Mouse (Mus musculus): ENCODE measurements around the gene Nr2c1. TPM values are rescaled to one million over a fixed set of nuclear protein-coding genes. Genes with fewer than 3 reads are reported as not detected.
A peak's percentile ranks its signal among the peaks of the same experiment; 100 is the strongest.

Nr2c1 gene
- polyA plus RNA-seq, 1 experiment from 2014 or later, result 9.9 TPM

DNA sequence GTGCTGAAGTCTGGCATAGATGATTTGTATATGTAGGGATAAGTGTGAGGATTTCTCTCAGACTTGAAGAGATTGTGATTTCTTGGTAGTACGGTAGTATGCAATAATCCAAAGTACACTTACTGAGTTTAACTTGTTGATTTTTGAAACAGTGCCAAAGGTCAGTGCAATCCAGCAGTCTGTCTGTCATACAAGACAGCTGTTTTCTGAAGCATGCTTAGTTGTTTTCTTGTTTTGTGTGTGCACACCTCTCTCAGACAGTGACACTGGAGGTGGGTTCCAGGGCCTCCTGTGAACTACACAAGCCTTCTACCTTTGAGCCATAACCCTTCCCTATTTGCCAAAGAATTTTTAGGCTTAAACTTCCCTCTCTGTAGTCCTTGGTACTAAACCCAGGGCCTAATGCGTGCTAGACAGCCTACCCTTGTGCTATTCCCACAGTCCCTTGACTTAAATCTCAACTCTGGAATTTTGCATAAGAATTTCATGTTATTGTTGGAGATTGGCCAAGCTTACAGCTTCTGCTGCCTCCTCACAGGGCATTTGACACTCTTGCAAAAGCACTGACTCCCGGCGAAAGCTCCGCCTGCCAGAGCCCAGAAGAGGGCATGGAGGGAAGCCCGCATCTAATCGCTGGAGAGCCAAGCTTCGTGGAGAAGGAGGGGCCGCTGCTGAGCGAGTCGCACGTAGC is 23.8 kb downstream of the Nr2c1 start:
- peaks cover 4% of the 10 kb centered on the region; the same call in 1 of the 2 replicates for H3K4me1 ChIP-seq (ENCODE audit: control insufficient read depth, insufficient read depth, low read length)
- peak overlapping the region; percentile 31 for H3K9ac ChIP-seq (ENCODE audit: low read length)
- H3K4me2 ChIP-seq (ENCODE audit: low read depth, low read length), result no peak overlapping the region
- WGBS, result 47% methylated on average over 12 of the region's 12 CpGs
- ATAC-seq (ENCODE audit: insufficient read depth, low FRiP score), result peak; percentile 47; the same call in 1 of the 2 replicates
- no peaks in the 10 kb centered on the region for H3K27me3 ChIP-seq (ENCODE audit: control insufficient read depth, insufficient read depth, low read length)
- H3K4me3 ChIP-seq (replicated peaks; ENCODE audit: low read length), result no peak overlapping the region
- H3K9me3 ChIP-seq (replicated peaks; ENCODE audit: control insufficient read depth, low read length), result no peaks in the 10 kb centered on the region
- H3K27ac ChIP-seq (ENCODE audit: low read length), result peak overlapping the region; percentile 14; the same call in 1 of the 2 replicates
- peaks cover 47% of the 10 kb centered on the region for H3K36me3 ChIP-seq (ENCODE audit: control insufficient read depth, insufficient read depth, low read length)

DNA sequence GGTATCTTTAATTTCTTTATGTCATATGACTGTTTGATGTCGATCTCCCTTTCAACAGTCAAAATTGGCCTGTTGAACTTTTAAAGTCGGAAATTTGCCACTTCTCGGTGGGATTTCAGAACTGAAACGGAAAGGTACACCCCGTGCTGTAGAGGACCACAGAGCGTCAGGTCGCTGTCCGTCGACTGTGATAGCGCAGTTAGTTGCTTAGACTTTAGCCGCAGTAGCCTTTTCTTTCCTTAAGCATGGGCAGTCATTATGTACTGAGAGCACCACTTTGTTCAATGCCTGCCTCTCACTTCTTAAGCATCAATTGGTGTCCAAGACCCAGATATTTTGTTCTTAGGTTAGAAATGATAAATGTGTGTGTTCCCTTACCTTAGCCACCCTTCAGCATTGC is 24.3 kb downstream of the Nr2c1 start:
- H3K27ac ChIP-seq (ENCODE audit: low read length), result no peak overlapping the region

DNA sequence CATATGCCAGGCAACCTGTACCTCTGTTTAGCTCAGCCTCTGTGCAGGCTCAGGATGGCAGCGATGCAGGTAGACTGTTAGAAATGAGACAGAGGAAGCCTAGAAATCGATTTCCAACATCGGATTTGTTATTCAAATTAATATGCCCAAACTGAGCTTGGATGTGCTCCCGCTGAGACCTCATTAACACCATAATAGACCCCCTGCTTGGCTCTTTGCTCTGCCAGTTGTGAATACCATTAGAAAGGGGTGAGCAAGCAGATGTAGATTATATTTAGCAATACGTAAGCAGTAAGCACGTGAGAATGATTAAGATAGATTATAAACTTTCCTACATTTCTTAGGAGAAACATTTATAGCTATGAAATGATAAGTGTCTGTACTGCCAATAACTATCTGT is 24.9 kb downstream of the Nr2c1 start:
- Histone ChIP-seq H3K9ac (ENCODE audit: low read length) (no peak overlapping the region), H3K4me2 (ENCODE audit: low read depth, low read length) (no peak overlapping the region), H3K27me3 (ENCODE audit: control insufficient read depth, insufficient read depth, low read length) (no peaks in the 10 kb centered on the region), H3K9me3 (replicated peaks; ENCODE audit: control insufficient read depth, low read length) (no peaks in the 10 kb centered on the region), H3K27ac (ENCODE audit: low read length) (no peak overlapping the region), H3K4me3 (replicated peaks; ENCODE audit: low read length) (no peak overlapping the region), H3K4me1 (ENCODE audit: control insufficient read depth, insufficient read depth, low read length) (peaks cover 4% of the 10 kb centered on the region; the same call in 1 of the 2 replicates), H3K36me3 (ENCODE audit: control insufficient read depth, insufficient read depth, low read length) (peaks cover 39% of the 10 kb centered on the region)
- ATAC-seq (ENCODE audit: insufficient read depth, low FRiP score), result no peak
- 86% methylated on average over 6 of the region's 6 CpGs for WGBS

More for the DNA sequence above, 24.3 kb downstream of the Nr2c1 start:
- Histone ChIP-seq H3K4me3 (replicated peaks; ENCODE audit: low read length) (no peak overlapping the region), H3K27me3 (ENCODE audit: control insufficient read depth, insufficient read depth, low read length) (no peaks in the 10 kb centered on the region), H3K4me2 (ENCODE audit: low read depth, low read length) (no peak overlapping the region), H3K9ac (ENCODE audit: low read length) (peak overlapping the region; percentile 31), H3K9me3 (replicated peaks; ENCODE audit: control insufficient read depth, low read length) (no peaks in the 10 kb centered on the region), H3K36me3 (ENCODE audit: control insufficient read depth, insufficient read depth, low read length) (peaks cover 44% of the 10 kb centered on the region), H3K4me1 (ENCODE audit: control insufficient read depth, insufficient read depth, low read length) (peaks cover 4% of the 10 kb centered on the region; the same call in 1 of the 2 replicates)
- WGBS, result 80% methylated on average over 11 of the region's 11 CpGs
- ATAC-seq (ENCODE audit: insufficient read depth, low FRiP score), result no peak

DNA sequence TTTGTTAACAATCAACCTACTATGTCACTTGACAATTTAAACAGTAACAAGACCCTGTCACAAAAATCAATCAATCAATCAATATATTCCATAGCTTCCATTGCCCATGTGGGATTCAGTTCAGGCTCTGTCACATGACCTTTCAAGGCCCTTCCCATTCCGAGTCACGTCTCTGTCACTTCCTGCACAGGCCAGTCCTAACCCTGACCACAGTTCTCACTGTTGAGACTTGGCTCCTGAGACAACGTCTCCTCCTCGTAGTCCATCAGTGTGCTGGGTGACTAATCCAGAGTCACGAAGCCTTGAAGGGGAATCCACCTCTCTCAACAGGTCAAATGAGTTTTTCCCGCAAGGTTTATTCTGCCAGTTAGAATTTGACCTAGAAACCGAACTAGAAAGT is 26.8 kb downstream of the Nr2c1 start:
- H3K4me2 ChIP-seq (ENCODE audit: low read depth, low read length), result no peak overlapping the region
- H3K4me3 ChIP-seq (replicated peaks; ENCODE audit: low read length), result no peak overlapping the region
- H3K36me3 ChIP-seq (ENCODE audit: control insufficient read depth, insufficient read depth, low read length), result peaks cover 22% of the 10 kb centered on the region
- WGBS, result 79% methylated on average over 7 of the region's 7 CpGs
- H3K4me1 ChIP-seq (ENCODE audit: control insufficient read depth, insufficient read depth, low read length), result peaks cover 4% of the 10 kb centered on the region; the same call in 1 of the 2 replicates
- no peaks in the 10 kb centered on the region for H3K9me3 ChIP-seq (replicated peaks; ENCODE audit: control insufficient read depth, low read length)
- no peak overlapping the region for H3K9ac ChIP-seq (ENCODE audit: low read length)
- ATAC-seq (ENCODE audit: insufficient read depth, low FRiP score), result no peak
- H3K27me3 ChIP-seq (ENCODE audit: control insufficient read depth, insufficient read depth, low read length), result no peaks in the 10 kb centered on the region
- no peak overlapping the region for H3K27ac ChIP-seq (ENCODE audit: low read length)

DNA sequence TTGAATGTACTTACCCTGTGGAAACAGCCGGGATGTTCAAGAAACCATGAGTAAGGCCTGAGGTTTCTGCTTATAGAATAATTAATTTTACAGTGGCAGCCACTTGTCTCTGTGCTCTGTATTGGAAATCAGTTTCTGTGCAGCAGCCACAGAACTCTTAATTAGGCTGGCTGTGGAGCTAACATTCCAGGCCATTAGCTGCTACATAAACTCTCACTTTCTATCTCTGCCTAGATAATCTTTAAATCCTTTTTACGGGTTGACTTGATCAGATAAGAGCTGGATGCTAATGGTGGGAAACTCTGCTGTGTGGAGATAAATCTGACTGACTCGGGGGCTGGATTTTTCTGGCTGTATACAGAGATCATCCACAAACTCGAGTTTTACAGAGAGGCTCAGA is 35.4 kb downstream of the Nr2c1 start:
- Histone ChIP-seq H3K4me3 (replicated peaks; ENCODE audit: low read length) (no peak overlapping the region), H3K4me2 (ENCODE audit: low read depth, low read length) (no peak overlapping the region), H3K36me3 (ENCODE audit: control insufficient read depth, insufficient read depth, low read length) (peaks cover 2% of the 10 kb centered on the region; the same call in 1 of the 2 replicates), H3K4me1 (ENCODE audit: control insufficient read depth, insufficient read depth, low read length) (no peaks in the 10 kb centered on the region), H3K27me3 (ENCODE audit: control insufficient read depth, insufficient read depth, low read length) (no peaks in the 10 kb centered on the region), H3K27ac (ENCODE audit: low read length) (no peak overlapping the region), H3K9ac (ENCODE audit: low read length) (no peak overlapping the region), H3K9me3 (replicated peaks; ENCODE audit: control insufficient read depth, low read length) (no peaks in the 10 kb centered on the region)
- no peak for ATAC-seq (ENCODE audit: insufficient read depth, low FRiP score)
- WGBS, result 57% methylated on average over 4 of the region's 4 CpGs

DNA sequence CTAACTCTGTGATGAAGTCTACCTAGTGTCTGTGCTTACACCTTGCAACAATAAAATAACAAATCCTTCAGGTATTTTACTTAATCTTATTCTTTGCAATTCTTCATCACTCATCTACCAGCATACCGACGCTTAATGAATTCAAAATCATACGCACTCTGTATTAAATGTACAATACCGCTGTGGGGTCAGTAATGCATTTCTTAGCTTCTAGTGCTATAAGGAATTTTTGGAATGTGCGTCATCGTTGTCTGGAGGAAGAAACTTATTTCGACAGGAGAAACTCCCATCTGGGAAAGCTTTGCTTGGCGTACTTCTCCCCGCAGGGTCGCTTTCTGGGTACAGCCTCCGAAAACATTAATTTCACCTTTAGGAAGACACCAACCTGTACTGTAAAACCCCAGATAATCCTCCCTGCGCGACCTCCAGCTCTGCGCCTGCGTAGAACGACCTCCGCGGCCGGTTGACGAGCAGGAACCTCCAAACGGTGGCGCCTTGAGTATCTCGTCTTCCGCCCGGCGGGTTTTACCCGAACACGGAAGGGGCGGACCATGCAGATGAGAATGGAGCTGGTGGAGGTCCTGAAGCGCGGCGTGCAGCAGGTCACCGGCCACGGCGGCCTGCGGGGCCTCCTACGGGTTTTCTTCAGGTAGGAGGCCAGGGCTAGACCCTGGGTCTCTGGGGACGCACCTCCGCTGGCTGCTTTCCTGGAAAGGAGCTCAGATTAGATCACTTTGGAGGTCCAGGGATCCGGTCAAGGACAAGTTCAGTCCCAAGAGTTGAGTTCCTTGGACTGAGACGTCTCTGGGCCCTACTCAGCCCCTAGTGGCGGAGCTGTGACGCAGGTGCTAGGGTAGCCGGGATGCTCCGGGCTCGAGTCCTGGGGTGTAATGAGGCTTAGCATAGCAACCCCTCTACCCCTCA is 50.9 kb downstream of the Nr2c1 start, which contains the start of gene Ndufa12:
TSS of gene Ndufa12 (plus strand) at position 239 of the 924 bp plus-strand sequence.
- Histone ChIP-seq H3K36me3 (ENCODE audit: control insufficient read depth, insufficient read depth, low read length) (no peaks in the 10 kb centered on the region), H3K9ac (ENCODE audit: low read length) (peak within 1 kb of the TSS; percentile 85), H3K4me2 (ENCODE audit: low read depth, low read length) (peak within 1 kb of the TSS; percentile 84), H3K4me3 (replicated peaks; ENCODE audit: low read length) (peak within 1 kb of the TSS; percentile 73), H3K27me3 (ENCODE audit: control insufficient read depth, insufficient read depth, low read length) (no peaks in the 10 kb centered on the region), H3K9me3 (replicated peaks; ENCODE audit: control insufficient read depth, low read length) (no peaks in the 10 kb centered on the region), H3K27ac (ENCODE audit: low read length) (peak within 1 kb of the TSS; percentile 75), H3K4me1 (ENCODE audit: control insufficient read depth, insufficient read depth, low read length) (peaks cover 5% of the 10 kb centered on the region; the same call in 1 of the 2 replicates)
- peak; percentile 96 for ATAC-seq (ENCODE audit: insufficient read depth, low FRiP score)
- under 1% methylated on average over 46 of the region's 46 CpGs for WGBS

DNA sequence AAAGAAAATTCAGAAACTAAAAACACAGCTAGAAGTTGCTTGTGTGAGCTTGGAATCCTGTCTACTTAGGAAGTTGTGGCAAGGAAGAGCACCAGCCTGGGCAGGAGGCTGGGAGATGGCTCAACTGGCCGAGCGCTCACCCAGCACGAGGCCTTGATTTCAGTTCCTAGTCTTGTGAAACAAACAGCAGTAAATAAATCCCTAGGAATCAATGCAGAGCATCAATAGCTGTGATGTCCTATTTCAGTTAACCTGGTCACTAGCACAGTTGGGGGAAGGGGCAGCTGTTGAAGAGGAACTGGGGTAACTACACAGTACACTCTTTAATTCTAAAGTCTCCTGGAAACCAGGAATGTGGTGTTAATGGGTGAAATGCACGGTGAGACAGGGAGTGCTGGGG is 57.1 kb downstream of the Nr2c1 start:
- Histone ChIP-seq H3K9ac (ENCODE audit: low read length) (no peak overlapping the region), H3K4me1 (ENCODE audit: control insufficient read depth, insufficient read depth, low read length) (no peaks in the 10 kb centered on the region), H3K4me3 (replicated peaks; ENCODE audit: low read length) (no peak overlapping the region), H3K4me2 (ENCODE audit: low read depth, low read length) (no peak overlapping the region), H3K27ac (ENCODE audit: low read length) (no peak overlapping the region), H3K36me3 (ENCODE audit: control insufficient read depth, insufficient read depth, low read length) (peaks cover 8% of the 10 kb centered on the region), H3K27me3 (ENCODE audit: control insufficient read depth, insufficient read depth, low read length) (no peaks in the 10 kb centered on the region), H3K9me3 (replicated peaks; ENCODE audit: control insufficient read depth, low read length) (no peaks in the 10 kb centered on the region)
- 88% methylated on average over 4 of the region's 4 CpGs for WGBS
- ATAC-seq (ENCODE audit: insufficient read depth, low FRiP score), result no peak

DNA sequence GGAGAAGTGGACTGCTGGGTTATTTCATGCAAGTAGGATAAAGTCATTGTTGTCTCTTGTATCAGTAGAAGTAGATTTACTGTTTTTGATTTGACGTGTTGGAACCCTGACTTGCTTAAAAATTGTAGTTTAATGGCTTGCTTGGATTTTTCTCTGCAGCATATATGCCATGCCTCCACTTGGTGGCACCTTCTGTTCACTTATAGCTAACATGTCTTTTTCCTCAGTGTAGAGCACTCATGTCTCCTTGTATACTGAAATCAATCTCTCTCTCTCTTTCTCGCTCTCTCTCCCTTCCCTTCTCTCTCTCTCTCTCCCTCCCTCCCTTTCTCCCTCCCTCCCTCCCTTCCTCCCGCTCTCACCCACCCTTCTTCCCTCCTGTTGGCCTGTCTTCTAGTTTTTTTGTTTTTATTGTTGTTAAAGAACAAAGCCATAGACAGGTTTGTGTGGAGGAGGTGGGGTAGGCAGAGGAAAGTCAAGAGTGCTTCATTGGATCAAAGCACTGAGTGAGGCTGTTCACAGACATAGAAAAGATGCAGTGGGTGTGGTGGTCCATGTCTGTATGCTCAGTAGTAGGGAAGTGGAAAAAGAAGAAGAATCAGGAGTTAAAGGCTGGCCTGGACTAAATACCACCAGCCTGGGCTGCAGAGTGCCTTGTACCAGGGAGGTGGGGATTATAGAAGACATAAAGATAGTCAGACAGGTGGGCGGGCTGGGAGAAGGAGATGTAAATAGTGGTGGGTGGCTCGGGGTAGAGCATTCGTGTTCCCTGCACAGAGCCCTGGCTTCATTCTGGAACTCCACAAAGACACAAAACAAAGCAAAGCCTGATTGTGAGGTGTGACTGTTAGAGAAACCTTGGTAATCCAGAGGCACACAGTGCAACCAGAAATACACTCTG is 63.1 kb downstream of the Nr2c1 start:
- no peak; the same call in 1 of the 2 replicates for ATAC-seq (ENCODE audit: insufficient read depth, low FRiP score)
- Histone ChIP-seq H3K9ac (ENCODE audit: low read length) (no peak overlapping the region), H3K4me1 (ENCODE audit: control insufficient read depth, insufficient read depth, low read length) (no peaks in the 10 kb centered on the region), H3K27ac (ENCODE audit: low read length) (no peak overlapping the region), H3K27me3 (ENCODE audit: control insufficient read depth, insufficient read depth, low read length) (no peaks in the 10 kb centered on the region), H3K9me3 (replicated peaks; ENCODE audit: control insufficient read depth, low read length) (no peaks in the 10 kb centered on the region), H3K36me3 (ENCODE audit: control insufficient read depth, insufficient read depth, low read length) (peaks cover 3% of the 10 kb centered on the region; the same call in 1 of the 2 replicates), H3K4me3 (replicated peaks; ENCODE audit: low read length) (no peak overlapping the region), H3K4me2 (ENCODE audit: low read depth, low read length) (no peak overlapping the region)
- WGBS, result 65% methylated on average over 6 of the region's 6 CpGs

Data from stomach, embryonic 16.5 days (tissue).